Mouse (Mus musculus): ENCODE data around the gene Zbtb40. TPM values are rescaled to one million over a fixed set of nuclear protein-coding genes. Genes with fewer than 3 reads are reported as not detected.

The Zbtb40 gene
- polyA plus RNA-seq, 1 experiment: 12.5 TPM

DNA sequence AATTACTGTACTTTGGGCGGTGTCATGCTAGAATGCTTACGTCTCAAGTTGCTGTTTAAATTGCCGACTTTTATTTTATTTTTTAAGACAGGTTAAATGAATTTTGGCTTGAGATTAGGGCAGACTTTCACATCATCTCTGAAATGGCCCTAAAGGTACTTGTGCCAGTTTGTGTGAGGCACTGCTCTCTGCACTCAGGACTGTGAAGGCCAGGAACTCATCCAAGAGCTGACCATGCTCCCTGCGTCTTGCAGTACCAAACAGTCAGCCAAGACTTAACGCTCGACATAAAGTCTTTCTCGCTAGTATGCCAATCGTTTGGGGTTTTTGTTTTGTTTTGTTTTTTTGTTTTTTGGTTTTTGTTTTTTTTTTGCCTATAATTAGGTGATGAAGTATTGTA is 34.5 kb downstream of the Zbtb40 start:
- TF ChIP-seq POLR2A (IDR thresholded peaks at IDR 0.05; ENCODE audit: borderline replicate concordance, extremely low read depth, insufficient read depth, insufficient read length, poor library complexity, severe bottlenecking) (no peak), CTCF (IDR thresholded peaks at IDR 0.05; ENCODE audit: borderline replicate concordance, extremely low read depth, insufficient read depth, insufficient read length) (no peak)
- no peak for DNase-seq (ENCODE audit: low read depth)

DNA sequence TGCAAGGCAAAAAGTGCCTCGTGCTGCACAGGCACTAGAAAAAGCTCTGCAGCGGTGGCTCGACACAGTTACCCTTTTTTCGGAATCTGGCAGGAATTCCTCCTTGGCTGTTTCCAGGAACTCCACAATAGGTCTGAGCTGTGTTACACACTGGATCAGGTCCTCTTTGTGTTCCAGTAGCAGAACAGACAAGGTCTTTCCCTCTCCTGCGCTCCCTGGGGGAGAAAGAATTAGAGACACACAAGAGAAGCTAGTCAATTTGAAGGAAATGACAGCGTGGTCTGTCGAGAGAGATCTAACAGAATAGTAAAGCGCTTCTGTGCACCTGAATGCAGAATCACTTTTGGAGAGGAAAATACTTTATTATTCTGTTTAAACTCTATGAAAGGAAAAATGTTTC is 41.6 kb downstream of the Zbtb40 start:
- TF ChIP-seq POLR2A (IDR thresholded peaks at IDR 0.05; ENCODE audit: borderline replicate concordance, extremely low read depth, insufficient read depth, insufficient read length, poor library complexity, severe bottlenecking): no peak
- peak; percentile 64 for DNase-seq (ENCODE audit: low read depth)

DNA sequence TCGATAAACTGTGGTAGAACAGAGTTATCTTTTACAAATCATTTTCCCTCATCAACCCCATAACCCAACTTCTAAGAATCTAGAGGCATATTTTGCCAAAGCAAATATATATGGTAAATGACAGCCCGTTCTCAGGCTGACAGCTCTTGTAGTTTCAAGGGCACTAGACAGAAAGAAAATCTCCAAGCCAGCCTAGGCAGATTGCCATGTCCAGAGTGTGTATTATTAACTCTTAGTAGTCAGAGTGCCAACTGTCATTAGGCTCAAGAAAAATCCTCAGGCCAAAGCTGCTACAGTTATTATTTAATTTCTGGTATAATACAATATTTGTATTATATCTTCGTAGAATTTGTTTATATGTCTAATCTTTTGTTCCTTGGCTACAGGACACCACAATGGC is 46.8 kb downstream of the Zbtb40 start:
- TF ChIP-seq CTCF (IDR thresholded peaks at IDR 0.05; ENCODE audit: borderline replicate concordance, extremely low read depth, insufficient read depth, insufficient read length): no peak
- TF ChIP-seq POLR2A (IDR thresholded peaks at IDR 0.05; ENCODE audit: borderline replicate concordance, extremely low read depth, insufficient read depth, insufficient read length, poor library complexity, severe bottlenecking): no peak
- DNase-seq (ENCODE audit: low read depth): peak; percentile 52

DNA sequence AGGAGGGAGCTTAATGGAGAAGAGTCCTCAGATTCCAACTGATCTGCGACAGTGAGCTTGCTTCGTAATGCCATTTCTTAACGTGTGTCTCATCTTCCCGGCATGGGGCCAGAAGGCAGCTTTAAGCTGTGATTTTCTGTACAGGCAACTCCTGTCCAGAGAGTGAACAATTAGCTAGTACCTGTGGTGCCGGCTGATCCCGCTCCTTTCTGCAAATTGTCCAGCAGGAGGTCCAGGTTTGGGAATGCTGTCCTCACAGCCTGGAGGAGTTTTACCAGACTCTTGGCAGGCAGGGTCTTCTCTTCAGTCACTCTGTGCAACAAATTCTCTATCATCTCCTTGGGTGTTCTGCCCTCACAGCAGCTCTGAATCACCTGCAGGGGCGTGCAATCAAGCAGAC is 47.6 kb downstream of the Zbtb40 start:
- TF ChIP-seq CTCF (IDR thresholded peaks at IDR 0.05; ENCODE audit: borderline replicate concordance, extremely low read depth, insufficient read depth, insufficient read length): no peak
- no peak for TF ChIP-seq POLR2A (IDR thresholded peaks at IDR 0.05; ENCODE audit: borderline replicate concordance, extremely low read depth, insufficient read depth, insufficient read length, poor library complexity, severe bottlenecking)
- DNase-seq (ENCODE audit: low read depth): peak; percentile 43

DNA sequence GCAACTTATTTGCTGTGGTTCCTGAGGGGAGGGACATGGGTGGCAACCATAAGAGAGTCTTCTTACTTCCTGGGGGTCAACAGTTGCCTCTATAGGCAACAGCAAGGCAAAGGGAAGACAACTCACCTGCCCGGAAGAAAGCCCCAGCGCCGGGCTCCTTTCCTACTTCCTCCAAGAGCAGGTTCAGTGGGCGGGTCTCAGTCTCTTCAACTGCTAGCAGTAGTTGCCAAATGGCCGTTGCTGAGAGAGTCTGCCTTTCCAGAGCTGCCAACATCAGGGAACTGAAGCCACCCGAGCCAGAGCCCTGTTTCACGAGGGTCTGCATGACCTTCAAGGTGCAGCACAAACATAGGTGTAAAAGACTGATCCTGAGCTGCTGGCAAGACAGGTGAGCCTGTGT is 50.2 kb downstream of the Zbtb40 start:
- no peak for DNase-seq (ENCODE audit: low read depth)

DNA sequence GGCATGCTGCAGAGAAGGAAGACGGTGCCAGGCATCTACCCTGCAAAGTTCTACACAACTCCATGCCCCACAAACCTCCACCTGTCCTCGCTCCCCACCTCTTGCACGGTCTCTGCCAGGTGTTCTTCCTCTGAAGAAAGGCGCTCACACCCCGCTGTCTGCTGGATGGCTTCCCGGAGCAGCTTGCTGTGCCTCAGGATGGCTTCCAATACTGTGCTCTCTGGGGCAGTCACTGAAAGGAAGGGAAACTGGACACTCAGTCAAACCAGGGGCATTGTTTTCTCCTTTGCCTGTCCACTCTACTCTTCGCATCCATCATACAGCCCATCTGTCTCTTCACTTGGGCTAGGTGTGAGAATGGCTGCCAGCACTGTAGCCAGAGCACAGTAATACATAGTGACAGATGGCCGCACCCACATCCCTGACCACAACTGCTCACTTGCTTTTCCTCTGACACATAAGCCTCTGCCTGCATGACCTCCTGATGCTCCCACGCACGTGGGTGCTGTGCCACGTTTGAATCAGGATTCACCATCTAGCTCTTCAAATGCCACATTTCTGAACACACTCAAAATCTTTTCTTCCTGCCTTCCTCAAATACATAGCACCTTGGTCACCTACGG is 50.8 kb downstream of the Zbtb40 start:
- TF ChIP-seq CTCF (IDR thresholded peaks at IDR 0.05; ENCODE audit: borderline replicate concordance, extremely low read depth, insufficient read depth, insufficient read length): no peak
- no peak for TF ChIP-seq POLR2A (IDR thresholded peaks at IDR 0.05; ENCODE audit: borderline replicate concordance, extremely low read depth, insufficient read depth, insufficient read length, poor library complexity, severe bottlenecking)

More for the DNA sequence above, 50.2 kb downstream of the Zbtb40 start:
- no peak for TF ChIP-seq CTCF (IDR thresholded peaks at IDR 0.05; ENCODE audit: borderline replicate concordance, extremely low read depth, insufficient read depth, insufficient read length)
- TF ChIP-seq POLR2A (IDR thresholded peaks at IDR 0.05; ENCODE audit: borderline replicate concordance, extremely low read depth, insufficient read depth, insufficient read length, poor library complexity, severe bottlenecking): no peak

DNA sequence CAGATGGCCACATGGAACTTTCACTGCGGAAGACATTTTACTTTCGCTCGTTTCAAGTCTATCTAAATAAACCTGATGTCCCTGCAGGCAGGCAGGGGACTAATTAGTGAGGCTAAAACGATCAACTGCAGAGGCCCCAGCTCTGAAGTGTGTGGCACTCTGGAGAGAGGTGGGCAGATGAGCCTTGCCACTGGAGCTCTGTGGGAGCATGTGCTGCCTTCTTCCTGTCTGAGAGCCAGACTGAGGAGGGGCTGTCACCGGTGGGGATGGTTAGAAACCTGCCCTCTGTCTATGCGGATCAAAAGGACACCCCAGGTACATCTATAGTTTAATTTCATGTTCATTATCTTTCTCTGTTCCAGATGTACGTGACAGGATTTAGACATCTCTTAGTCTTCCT is 51.7 kb downstream of the Zbtb40 start:
- DNase-seq (ENCODE audit: low read depth): no peak
- no peak for TF ChIP-seq CTCF (IDR thresholded peaks at IDR 0.05; ENCODE audit: borderline replicate concordance, extremely low read depth, insufficient read depth, insufficient read length)
- no peak for TF ChIP-seq POLR2A (IDR thresholded peaks at IDR 0.05; ENCODE audit: borderline replicate concordance, extremely low read depth, insufficient read depth, insufficient read length, poor library complexity, severe bottlenecking)

More for the DNA sequence above, 50.8 kb downstream of the Zbtb40 start:
- DNase-seq (ENCODE audit: low read depth): no peak

DNA sequence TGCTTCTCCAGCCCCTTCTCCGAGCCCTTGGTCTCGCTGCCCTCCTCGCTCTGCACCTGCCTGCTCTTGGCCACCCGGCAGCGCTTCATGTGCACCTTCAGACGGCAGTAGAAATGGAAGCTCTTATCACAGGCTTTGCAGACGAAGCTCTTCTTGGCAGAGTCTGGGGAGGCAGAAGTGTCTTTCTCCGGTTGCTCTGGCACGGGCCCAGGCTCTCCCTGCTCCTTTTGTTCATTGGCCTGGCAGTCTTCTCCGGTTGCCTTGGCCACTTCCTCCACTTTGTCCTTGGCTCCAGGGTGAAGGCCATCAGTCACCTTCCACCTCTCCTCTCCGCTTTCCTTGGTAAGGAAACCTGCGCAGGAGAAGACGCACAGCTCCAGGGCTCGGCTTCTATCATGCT is 53.2 kb downstream of the Zbtb40 start:
- TF ChIP-seq POLR2A (IDR thresholded peaks at IDR 0.05; ENCODE audit: borderline replicate concordance, extremely low read depth, insufficient read depth, insufficient read length, poor library complexity, severe bottlenecking): no peak
- no peak for TF ChIP-seq CTCF (IDR thresholded peaks at IDR 0.05; ENCODE audit: borderline replicate concordance, extremely low read depth, insufficient read depth, insufficient read length)
- DNase-seq (ENCODE audit: low read depth): no peak

DNA sequence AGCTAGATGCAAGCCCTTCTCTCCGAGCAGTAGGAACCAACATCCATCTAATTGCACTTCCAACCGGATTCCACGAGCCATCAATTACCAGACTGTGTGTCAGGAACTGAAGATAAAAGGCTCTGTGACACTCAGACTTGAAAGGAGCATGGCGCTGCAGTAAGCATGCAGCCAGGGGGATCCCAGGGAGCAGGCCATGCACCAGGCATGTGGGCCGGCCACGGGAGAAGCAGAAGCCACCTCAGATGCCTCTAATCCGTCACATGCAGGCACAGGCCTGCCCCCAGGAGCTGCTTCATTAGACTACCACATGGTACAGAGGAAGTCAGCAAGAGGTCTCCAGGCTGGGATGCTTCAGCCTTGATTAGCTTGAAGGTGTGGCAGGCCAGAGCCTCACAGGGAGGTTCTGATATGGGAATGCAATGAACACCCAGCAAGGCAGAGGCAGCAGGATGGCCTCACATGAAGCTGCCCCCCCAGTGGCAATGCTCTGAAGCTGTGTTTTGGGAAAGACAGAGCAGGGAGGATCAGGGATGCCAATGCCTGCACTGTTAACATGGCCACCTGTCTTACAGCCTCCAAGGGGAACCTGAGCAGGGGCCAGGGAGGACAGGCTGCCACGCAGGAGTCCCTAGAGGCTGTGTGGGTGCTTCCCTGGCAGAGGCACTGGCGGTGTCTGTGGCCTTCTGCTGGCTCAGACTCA is 66.5 kb downstream of the Zbtb40 start:
- TF ChIP-seq POLR2A (IDR thresholded peaks at IDR 0.05; ENCODE audit: borderline replicate concordance, extremely low read depth, insufficient read depth, insufficient read length, poor library complexity, severe bottlenecking): no peak
- no peak for TF ChIP-seq CTCF (IDR thresholded peaks at IDR 0.05; ENCODE audit: borderline replicate concordance, extremely low read depth, insufficient read depth, insufficient read length)
- peak; percentile 54 for DNase-seq (ENCODE audit: low read depth)

DNA sequence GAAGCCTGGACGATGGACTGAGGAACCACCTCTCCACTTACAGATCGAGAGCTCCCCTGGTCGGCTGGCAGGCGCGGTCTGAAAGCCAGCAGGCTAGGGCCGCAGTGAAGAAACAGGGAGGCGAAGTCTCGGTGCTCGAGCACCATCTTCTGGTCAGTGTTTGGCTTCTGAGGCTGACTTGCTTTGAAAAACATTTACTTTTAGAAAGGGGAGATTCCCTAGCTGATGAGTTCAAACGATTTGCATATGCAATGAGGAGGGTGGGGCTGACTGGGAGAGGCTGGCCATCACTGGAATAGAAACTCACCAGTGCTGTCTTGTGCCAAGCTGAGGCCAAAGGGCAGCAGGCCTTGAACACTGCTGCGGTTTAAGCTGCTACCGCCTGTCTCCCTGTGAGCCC is 67.3 kb downstream of the Zbtb40 start:
- TF ChIP-seq CTCF (IDR thresholded peaks at IDR 0.05; ENCODE audit: borderline replicate concordance, extremely low read depth, insufficient read depth, insufficient read length) (peak; percentile 85), POLR2A (IDR thresholded peaks at IDR 0.05; ENCODE audit: borderline replicate concordance, extremely low read depth, insufficient read depth, insufficient read length, poor library complexity, severe bottlenecking) (no peak)
- peak; percentile 89 for DNase-seq (ENCODE audit: low read depth)

DNA sequence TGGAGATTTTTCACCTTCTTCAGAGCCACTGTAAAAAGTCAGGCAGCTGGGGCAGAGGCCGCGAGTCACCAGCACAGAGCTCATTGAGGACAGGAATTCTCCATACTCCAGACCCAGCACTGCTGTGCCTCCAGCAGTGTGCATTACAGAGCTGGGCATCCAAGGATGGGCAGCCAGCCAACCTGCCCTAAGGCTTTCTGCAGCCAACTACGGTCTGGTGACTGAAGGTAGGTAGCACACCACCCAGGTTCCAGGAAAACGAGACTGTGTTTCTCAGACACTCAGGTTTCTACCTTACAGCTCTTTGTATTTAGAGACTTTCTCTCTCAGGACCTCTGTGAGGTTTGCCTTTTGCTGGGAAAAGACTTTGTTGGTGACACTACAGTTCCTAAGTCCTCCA is 67.7 kb downstream of the Zbtb40 start:
- DNase-seq (ENCODE audit: low read depth): no peak
- TF ChIP-seq POLR2A (IDR thresholded peaks at IDR 0.05; ENCODE audit: borderline replicate concordance, extremely low read depth, insufficient read depth, insufficient read length, poor library complexity, severe bottlenecking): no peak
- no peak for TF ChIP-seq CTCF (IDR thresholded peaks at IDR 0.05; ENCODE audit: borderline replicate concordance, extremely low read depth, insufficient read depth, insufficient read length)

DNA sequence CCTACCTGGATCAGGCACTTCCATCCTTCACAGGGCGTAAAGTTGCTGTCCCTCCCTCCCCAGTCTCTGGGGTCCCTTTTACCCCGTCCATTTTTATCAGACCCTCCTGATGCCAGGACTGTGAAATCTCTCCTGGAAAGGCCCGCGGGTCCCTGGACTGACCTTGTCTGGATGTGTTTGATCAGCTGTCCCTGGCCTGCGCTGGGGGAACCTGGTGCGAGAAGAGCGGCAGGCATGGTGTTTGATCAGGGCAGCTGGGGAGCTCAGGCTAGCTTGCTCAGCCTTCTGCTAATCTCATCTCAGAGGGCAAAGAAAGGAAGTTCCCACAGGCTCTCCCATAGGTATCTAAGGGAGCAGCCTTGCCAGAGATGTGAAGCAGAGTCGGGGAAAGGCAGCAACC is 71.4 kb downstream of the Zbtb40 start:
- TF ChIP-seq CTCF (IDR thresholded peaks at IDR 0.05; ENCODE audit: borderline replicate concordance, extremely low read depth, insufficient read depth, insufficient read length) (no peak), POLR2A (IDR thresholded peaks at IDR 0.05; ENCODE audit: borderline replicate concordance, extremely low read depth, insufficient read depth, insufficient read length, poor library complexity, severe bottlenecking) (no peak)
- no peak for DNase-seq (ENCODE audit: low read depth)

Data from brain, embryonic 14.5 days (tissue).